Mouse (Mus musculus): Measurements from ENCODE around the gene Gm20388.
A peak's percentile ranks its signal among the peaks of the same experiment; 100 is the strongest.
"Not testable (repeated sequence)": the region's sequence is repeated elsewhere in the genome, so short reads cannot be mapped to it uniquely, and the experiment has no call there.

Gene Gm20388

DNA sequence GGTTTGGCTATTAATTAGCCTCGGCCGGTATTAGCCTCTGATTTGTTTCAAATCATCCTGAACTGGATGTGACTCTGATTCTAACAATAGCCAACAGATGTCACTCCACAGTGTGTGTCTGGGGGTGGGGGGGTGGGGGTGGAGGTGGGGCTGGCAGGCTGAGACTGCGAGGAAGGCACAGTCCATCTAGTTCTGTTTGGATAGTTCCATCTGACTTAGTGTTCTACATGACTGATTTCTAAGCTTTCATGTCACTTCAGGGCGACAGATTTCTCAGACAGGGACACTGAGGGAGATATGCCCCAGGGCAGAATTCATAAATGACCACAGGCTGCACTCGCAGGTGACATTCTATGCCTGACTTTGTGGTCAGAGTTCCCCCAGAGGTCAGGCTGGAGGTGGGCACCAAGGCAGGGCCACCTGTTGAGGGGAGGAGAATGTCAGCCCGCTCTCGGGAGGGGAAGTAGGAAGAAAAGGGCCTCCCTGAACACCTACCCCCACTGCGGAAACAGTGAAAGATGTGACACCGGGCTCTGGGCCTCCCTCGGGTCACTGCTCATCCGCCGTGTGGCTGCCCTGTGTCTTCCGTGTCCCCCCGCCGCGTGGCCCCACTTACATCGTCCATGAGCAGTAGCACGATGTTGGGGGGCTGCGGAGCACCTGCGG lies 2700.1 kb downstream of the Gm20388 start:
- no peak for DNase-seq

DNA sequence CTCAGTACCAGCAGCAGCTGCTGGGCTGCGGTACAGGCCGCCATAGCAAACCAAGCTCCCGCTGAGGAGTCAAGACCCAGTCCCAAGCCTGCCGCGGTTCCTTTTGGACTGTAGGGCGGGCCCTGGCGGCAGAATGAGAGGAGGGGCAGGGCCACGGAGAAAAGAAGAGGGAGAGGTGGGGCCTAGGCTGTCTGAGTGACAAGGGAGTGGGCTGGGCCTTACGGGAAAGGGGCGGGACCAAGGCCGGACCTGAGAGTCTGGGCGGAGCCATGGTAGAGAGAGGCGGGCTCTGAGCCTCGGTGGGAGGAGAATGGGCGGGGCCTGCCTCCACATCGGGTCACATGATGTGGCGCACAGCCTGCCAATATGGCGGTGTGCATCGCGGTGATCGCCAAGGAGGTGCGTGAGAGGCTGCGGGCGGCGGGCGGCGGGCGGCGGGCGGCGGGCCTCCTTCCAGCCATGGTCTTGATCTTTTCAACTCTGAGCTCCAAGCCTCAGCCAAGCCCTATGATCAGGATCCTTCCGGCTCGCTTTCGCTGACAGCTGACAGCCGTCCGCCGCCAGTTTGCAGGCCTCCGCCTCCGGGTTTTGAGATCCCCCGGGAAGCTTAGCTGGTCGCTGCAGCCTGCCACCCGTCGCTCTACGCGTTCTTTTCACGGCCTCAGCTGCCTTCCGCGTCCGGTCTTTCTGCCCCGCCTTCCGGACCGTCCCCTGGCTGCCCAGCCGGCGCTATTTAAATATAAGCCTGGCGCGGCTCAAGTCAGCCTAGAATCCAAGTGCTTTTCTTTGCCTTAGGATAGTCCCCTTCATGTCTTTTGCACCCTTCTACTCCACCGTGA lies 2700.9 kb downstream of the Gm20388 start, which contains the start of the genes Galns and Trappc2l:
TSS of gene Galns (minus strand) at position 169 of the 839 bp plus-strand sequence.
TSS of gene Trappc2l (plus strand) at position 346 of the 839 bp plus-strand sequence.
- peak; percentile 96 to 97 for DNase-seq

DNA sequence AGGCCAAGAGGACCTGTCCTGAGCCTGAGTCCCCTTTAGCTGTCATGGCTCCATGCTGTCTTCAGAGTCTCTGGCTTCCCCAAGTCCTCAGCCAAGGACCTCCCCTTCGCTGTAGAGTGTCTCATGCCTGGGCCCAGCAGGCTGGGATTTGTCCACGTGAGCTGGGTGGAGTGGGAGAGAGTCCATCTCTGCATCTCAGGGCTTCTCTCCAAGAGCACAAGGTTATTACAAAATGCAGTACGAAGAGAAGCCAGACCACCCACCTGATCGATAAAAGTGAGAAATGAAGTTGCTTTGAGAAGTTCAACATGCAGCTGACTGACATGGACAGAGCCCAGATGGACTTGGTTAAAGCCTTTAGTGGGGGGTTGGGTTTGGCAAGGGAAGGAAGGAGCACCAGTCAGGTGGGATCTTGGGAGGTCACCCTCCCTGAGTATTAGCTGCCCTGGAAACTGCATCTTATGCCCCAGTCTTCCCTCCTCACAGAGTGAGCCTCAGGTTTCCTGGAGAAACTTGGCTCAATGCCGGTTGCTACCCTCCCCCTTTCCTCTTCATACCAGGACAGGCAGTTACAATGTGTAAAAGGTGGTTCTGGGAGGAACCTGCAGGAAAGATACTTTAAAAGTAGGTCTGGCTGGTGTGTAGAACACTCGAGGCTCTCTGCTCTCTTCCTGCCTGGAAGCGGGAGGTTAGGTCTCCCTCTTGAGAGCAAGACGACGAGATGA lies 2705.7 kb downstream of the Gm20388 start:
- no peak for DNase-seq

DNA sequence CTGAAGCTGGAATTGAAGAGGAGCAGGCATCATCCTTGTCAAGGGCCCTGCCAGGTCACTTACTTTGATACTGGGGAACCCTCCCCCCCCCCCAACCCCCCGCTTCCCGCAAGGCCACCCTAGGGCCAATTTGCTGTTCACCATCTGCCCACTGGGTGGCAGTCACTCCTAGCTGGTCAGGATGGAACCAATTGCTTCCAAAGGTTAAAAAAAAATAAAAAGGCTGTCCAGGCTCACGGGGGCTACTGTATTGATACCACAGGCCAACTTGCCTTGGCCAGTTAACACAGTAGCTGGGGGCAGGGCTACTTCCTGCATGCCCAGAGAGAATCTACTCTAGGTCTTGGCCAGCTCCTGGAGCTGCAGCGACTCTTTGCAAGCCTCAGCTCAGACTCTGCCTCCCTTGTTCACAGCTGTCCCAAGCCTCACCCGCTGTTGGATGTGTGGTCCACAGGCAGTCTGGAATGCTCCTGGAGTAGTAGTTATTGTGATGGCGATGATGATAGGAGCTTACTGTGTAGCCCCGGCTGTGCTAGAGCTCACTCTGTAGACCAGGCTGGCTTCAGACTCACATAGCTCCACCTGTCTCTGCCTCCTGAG lies 2707.4 kb downstream of the Gm20388 start:
- DNase-seq, result peak; percentile 90 to 95

DNA sequence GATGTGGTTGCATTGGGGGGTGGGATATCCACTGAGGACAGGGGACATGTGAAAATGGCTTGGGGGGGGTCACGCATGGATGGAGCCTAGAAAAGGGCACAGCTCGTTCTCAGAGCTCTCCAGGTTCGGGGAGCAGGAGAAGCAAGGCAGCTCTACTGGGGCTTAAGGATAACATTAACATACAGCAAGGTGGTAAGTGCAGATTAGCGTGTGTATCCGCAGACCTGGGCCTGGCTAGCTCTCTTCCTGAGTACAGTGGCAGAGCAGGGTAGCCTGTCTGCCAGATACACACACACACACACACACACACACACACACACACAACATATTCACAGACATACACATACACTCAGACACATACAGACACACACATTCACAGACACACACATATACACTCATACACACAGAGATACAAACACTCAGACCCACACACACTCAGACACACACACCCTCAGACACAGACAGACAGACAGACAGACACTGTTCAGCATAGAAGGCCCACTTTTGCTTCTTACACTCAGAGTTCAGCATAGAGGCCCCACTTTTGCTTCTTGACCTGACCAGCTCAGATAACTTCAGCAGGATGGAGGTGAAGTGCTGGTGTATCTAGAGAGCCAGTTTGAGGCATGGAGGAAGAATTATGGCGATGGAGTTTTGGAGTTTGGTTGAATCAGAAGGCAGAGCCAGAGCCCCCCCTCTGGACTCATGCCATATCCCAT lies 2708.2 kb downstream of the Gm20388 start:
- no peak for DNase-seq

DNA sequence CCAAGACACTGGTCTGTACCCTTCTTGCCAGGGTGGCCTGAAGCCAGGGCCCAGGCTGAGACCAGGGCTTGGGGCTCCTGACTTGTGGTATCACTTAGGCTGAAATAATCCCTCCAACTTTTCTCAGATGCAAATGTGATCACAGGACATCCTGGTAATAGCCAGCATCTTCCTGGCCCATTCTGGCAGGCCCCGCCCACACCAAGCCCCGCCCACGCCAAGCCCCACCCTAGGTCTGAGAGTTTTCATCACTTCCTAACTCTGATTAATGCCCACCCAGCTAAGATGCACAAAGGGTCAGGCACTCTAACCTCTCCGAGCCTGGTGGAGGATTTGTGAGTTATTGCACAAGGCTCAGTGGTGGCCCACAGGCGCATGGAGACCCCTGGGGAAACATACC lies 2709.8 kb downstream of the Gm20388 start:
- DNase-seq, result no peak

DNA sequence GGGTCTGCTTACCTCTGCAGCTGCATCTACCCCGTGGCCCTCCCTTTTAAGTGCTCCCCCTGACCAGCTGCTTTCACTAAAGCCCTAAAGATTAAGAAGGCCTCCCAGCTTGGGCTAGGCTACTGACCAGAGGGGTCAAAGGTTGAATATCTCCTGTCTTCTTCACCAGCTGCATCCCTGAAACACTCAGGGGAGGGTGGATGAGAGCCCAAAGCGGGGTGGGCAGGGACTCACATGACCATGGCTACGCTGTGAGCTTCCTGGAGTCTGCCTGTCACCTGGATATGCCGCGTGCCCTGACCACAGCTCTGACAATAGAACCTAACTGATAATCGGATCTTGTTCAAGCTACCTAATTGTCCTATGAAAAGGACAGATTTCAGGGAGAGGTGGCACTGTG lies 2712.1 kb downstream of the Gm20388 start, which contains the start of gene Pabpn1l:
TSS of gene Pabpn1l (minus strand) at position 13 of the 400 bp plus-strand sequence.
- DNase-seq, result no peak

DNA sequence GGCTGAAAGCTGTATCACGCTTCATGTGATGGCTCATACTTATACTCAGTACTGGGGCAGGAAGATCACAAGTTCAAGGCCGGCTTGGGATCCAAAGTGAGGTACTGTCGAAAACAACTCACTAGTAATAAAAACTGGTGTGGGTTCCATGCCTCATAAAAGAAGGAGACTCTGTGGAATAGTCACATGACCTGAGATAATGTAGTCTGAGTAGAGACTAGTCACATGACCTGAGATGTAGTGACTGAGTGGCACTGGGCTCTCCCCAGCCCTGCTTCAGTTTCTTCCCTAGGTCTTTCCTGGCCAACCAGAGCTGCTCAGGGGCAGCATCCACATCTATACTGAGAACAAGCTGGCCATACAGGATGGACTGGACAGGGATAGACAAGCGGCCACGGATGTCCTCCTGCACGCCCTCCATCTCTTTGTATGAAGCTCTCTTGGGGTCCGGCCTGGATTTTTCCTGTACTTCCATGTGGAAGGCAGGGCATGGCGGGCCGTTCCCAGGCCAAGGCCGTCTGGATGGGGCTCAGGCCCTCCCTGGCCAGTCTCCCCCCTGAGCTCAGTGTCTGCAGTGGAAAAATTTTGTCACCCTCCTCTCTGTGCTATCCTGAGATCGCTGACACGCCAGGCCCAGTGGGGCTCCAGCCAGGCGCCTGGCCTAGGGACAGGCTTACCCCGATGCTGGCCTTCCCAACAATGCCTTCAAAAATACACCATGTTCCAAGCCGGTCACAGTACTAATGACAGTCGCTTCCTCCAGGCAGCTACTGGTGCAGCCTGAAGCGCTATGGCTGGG lies 2713.4 kb downstream of the Gm20388 start:
- DNase-seq, result no peak

DNA sequence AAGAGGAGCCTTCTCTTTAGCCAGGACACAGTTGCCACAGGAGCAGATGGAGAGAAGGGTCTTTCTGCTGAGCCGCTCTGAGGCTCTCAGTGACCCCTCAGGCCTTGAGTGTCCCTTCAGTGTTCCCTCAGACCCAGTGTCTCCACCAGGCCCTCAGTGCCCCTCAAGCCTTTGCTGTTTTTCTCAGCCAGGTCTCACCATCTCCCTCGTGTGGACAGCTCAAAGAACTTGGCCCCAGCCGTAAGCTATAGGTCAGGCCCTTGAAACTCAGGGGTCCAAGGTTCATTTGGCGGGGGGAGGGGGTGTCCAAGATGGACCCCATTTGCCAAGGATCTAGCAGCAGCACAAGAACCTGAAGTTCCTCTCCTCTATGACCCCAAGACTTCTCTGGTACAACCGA lies 2714.0 kb downstream of the Gm20388 start:
- DNase-seq, result no peak

DNA sequence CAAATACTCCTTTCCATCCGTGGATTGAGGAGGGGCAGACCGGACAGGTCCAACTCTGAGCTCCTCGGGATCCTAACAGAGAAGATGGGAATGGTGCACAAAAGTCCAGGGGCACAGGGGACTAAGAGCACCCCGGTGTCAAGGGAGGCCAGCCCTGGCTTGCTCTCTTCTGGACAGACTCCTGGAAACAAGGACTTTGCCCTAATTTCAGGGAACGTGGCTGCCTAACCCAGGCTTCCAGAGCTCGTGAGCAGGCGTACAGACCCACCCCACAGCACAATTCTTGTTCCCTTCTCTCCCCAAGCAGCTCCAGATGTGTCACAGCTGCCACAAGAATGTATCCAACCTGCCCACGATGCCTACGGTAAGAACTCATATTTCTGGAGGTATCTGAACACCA lies 2715.2 kb downstream of the Gm20388 start:
- DNase-seq, result no peak

DNA sequence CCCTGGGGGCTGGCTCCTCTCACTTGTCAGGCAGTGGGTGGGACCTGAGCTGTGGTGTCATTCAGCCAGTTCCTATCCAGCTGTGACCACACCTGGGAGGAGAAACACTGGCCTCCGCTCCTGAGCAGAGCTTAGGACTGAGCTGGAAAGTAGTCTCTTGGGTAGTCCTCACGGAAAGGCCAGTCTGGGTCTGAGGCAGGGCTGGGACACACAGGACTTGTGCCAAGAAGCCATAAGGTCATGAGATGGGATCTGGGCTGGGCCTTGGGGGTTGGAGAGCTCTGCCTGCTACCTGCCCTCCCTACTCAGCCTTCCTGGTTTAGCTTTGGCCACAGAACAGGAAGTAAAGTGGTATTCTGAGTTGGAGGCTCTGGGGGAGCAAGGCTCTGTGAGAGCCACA lies 2716.3 kb downstream of the Gm20388 start:
- DNase-seq, result no peak

DNA sequence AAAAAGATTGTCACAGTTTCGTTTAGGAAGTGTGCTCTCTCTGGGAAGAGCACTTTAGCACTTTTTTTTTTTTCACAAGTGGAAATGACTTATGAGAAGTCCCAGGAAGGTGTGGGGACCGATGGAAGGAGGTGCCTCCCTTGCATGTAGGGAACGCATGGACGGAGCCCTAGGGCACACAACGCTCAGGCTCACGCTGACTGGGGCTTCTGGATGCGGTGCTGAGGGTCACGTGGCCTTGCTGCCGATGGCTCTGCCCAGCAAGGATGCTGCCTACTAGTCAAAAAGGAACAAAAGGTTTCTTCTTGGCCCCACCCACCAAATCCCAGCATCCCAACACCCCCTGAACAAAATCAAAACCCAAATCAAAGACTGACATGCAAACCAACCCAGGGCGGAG lies 2718.7 kb downstream of the Gm20388 start:
- no peak for DNase-seq

DNA sequence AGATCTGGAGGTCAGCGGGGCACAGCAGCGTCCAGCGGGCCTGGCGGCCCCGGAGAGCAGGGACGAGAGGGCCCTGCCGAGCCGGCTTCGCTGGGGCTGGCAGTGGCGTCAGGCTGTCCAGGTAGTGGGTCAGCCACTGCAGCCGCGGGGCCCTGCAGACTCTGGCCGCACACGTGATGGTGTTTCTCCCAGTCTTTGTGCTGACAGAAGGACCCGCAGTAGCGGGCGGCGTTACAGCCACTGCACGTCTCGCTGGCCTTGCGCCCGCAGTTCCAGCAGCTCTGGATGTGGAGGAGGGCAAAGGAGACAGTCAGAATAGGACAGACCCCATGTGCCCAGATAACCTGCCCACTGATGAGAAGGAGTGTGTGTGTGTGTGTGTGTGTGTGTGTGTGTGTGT lies 2720.1 kb downstream of the Gm20388 start:
- DNase-seq, result peak in 1 of 2 experiments; percentile 59

DNA sequence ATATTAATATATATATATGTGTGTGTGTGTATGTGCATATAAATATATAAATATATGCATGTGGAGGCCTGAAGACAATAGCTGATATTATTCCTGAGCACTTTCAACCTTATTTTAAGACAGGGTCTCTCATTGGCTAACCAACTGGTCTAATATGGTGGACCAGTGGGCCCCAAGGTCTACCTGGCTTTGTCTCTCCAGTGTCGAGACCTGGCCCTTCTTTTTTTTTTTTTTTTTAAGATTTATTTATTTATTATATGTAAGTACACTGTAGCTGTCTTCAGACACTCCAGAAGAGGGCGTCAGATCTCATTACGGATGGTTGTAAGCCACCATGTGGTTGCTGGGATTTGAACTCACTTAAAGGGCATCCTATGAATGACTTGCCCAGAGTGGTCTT lies 2721.5 kb downstream of the Gm20388 start:
- not testable (repeated sequence) for DNase-seq

DNA sequence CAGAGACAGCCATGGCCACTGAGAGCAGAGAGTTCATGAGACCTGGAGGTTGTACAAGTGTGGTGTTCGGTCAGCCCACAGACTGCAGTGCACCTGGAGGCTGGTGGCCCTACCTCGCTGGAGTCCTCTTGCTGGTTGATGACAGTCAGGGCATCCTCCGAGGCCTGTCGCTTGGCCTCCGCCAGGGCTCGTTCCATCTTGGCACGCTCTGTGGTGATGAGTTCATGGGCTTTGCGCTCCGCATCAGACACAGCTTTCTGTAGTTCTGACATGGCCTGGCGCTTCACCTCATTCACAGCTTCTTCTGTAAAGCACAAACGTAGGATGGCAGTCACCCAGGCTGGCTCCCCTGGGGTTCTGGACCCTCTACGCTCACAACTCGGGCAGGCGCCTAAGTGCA lies 2722.6 kb downstream of the Gm20388 start:
- DNase-seq, result peak; percentile 47 to 58

DNA sequence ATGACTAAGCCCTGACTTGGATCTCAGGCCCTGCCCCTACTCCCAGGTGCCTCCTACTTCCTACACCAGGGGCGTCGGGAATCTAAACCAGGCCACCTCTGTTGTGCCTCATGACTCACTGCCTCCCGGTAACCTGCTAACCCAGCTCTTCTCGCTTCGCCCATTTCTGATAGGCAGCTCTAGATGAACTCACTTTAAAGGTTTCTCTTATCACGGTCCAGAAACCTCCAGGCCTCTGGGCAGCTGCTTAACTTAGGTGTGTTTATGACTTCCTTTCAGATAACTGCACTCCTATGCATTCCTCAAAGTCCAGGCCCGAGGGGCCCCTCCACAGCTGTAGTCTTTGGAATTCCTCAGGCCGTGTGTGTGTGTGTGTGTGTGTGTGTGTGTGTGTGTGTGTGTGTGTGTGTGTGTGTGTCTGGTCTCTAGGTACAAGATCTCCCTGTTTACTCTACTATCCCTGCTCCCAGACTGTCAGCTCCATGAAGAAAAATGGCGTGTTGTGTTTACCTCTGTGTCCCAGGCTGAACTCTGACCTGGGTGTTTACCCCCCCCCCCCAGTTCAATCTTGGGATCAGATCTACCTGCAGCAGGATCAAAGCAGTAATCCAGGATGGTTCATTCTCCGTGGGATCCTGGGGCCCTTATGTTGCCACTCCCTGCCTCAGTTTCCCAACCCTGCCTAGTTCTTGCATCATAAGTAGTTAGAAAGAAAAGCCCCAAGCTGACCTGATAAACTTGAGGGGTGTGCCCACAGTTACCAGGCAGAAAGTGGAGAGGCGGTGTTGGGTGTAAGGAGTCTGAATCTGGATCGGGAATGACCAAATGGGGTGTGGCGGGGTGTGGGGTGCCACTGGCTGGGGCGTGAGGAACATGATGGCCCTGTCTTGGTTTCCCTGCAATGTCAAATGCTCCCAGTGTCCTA lies 2725.5 kb downstream of the Gm20388 start:
- no peak for DNase-seq

DNA sequence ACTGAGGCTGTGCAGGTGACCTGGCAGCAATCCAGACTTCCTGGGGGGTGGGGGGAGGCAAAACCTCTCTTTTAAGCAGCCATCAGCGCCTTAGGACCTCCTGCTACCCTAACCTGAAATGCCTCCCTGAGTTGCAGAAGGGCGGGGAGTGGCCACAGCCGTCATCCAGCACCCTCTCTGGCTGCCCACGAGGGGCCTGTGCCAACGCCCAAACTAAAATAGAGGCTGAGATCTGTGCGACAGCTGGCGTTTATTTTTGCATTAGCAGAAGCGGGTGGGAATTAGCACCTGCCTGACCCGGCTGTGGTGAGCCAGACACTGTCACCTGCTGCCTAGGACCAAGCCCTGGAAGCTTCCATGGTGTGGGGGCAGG lies 2726.1 kb downstream of the Gm20388 start:
- peak in 1 of 2 experiments; percentile 55 for DNase-seq

DNA sequence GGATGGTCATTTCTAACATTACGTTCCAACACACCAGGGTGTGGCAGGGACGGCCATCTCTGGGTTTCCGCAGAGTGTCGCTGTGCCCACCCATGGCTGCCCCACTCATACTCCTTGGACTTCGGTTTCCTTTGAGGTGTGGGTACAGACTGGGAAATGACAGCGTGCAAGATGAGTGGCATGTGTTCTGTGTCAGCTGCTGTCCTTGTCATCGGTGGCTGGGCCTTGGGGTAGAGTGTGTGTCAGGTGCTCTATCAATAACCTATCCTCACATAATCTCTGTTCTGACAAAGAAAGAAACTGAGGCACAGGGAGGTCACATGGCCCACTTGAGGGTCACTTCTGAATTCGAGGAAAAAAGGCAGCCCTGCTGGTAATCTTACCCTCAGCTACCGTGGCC lies 2726.6 kb downstream of the Gm20388 start:
- no peak for DNase-seq

DNA sequence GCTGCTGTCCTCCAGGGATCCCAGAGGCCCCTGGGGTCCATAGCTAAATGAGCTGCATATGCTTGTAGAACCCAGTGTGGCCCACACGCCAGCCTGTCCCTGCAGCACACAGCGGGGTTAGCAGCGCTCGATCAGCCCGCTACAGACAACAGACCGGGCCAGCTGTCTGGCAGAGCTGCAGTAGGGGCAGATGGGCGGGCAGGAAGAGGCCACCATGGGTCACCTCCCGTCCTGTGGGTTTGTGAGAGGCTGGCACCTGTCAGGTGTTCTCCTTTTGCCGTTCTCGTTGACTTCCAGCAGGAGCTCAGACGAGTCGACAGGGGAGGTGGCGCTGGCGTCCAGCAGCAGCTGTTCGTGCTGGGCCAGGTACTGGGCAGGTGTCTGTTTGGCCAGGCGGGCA lies 2728.0 kb downstream of the Gm20388 start:
- peak; percentile 72 to 77 for DNase-seq
